Mouse (Mus musculus): ENCODE measurements around the gene Tmem130.

DNA sequence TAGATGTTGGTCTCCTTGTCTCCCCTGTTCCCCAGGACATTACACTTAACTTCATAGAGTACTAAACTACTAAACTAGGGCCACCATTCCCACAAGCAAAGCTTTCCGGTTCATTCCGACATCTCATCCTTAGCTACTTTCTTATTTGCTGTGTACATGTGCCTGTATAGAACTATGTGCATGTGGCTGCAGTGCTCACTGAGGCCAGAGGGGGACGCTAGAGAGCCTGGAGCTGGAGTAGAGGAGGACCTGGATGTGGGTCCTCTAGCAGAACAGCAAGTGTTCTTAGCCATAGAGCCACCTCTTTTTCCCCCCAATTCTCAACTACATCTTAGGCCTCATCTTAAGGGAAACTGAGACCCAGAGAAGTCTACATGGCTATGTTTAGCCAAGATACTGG lies 36.1 kb downstream of the Tmem130 start:
- TF ChIP-seq GATA1 (IDR thresholded peaks at IDR 0.05; ENCODE audit: borderline replicate concordance, low read length) = no peak
- no peak for TF ChIP-seq FLI1 (IDR thresholded peaks at IDR 0.05; ENCODE audit: low read length)
